Mouse (Mus musculus): ENCODE measurements around the gene Gm4133.
"Not testable (repeated sequence)": the region's sequence is repeated elsewhere in the genome, so short reads cannot be mapped to it uniquely, and the experiment has no call there.

The Gm4133 gene

DNA sequence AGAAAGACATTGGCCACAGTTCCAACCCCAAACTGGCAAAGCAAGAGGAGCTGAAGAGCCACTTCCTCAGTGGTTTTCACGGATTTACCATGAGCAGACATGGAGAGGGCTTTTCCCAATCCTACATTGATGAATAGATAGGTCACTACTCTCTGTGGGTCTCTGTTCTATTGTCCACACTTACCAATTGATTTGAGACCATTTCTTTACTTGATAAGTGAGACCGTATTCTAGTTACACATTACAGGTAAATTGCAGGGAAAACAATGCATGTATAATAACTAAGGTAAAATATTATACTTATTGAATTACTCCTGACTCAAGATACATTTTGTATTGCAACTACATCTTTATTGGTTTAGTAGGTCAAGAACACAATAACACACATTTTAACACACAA, at the start of gene Gm4133:
Gene Gm4133, minus strand, starts transcription at position 101 of the 400 bp plus-strand sequence.
- not testable (repeated sequence) for DNase-seq (ENCODE audit: low read depth, low spot score)

DNA sequence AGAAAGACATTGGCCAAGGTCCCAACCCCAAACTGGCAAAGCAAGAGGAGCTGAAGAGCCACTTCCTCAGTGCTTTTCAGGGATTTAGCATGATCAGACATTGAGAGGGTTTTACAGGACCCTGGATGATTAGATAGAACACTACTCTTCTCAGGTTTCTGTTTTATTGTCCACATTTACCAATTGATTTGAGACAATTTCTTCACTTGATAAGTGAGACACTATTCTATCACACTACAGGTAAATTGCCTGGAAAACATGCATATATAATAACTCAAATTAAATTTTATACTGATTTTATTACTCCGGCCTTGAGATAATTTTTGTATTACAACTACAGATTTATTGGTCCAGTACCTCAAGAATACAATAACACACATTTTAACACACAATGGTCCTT, 41.4 kb upstream of the Gm4133 start, which contains the start of gene Gm5728:
Gene Gm5728, minus strand, starts transcription at position 101 of the 400 bp plus-strand sequence.
- not testable (repeated sequence) for DNase-seq (ENCODE audit: low read depth, low spot score)
